Mouse (Mus musculus): Measurements from ENCODE around the gene Scgb1b17. TPM values are rescaled to one million over a fixed set of nuclear protein-coding genes. Genes with fewer than 3 reads are reported as not detected.
"Not testable (repeated sequence)": the region's sequence is repeated elsewhere in the genome, so short reads cannot be mapped to it uniquely, and the experiment has no call there.

Gene Scgb1b17
- not detected in 2 replicates for polyA plus RNA-seq (2015; fragmentation: Nextera tagmentation; extraction: Ambion mirVana)

DNA sequence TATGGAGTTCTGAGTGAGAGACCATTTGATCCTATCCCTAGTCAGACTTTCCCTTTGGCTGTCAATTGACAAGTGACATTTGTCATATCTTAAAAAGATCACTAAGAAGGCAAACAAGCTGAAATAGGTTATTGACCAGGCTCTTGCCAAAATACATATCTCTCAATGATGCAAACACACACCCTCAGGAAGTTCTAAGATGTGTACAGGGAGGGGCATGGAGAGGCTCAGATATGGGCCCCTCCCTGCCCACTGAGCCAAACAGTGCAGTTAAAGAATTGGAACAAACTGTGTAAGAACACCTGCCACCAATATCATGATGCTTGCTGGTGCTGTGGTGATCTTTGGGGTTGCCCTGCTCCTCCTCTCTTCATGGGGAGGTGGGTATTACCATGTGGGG lies at the start of gene Scgb1b17:
Gene Scgb1b17, plus strand, starts transcription at position 301 of the 400 bp plus-strand sequence.
- H3K9ac ChIP-seq (replicated peaks; ENCODE audit: low read length); H3K4me2 ChIP-seq (replicated peaks; ENCODE audit: low read depth, low read length); H3K27me3 ChIP-seq (ENCODE audit: insufficient read depth, low read length); H3K27ac ChIP-seq (ENCODE audit: low read length); H3K36me3 ChIP-seq (ENCODE audit: insufficient read depth, low read length); ATAC-seq (ENCODE audit: low FRiP score, low TSS enrichment); H3K4me3 ChIP-seq (ENCODE audit: low read length); H3K4me1 ChIP-seq (ENCODE audit: insufficient read depth, low read length); H3K9me3 ChIP-seq (ENCODE audit: low read length): not testable (repeated sequence)

- not testable (repeated sequence) for H3K27me3 ChIP-seq (ENCODE audit: insufficient read depth, low read length); H3K27ac ChIP-seq (ENCODE audit: low read length); H3K4me2 ChIP-seq (replicated peaks; ENCODE audit: low read depth, low read length); H3K9ac ChIP-seq (replicated peaks; ENCODE audit: low read length); H3K36me3 ChIP-seq (ENCODE audit: insufficient read depth, low read length); H3K9me3 ChIP-seq (ENCODE audit: low read length); H3K4me1 ChIP-seq (ENCODE audit: insufficient read depth, low read length); ATAC-seq (ENCODE audit: low FRiP score, low TSS enrichment); H3K4me3 ChIP-seq (ENCODE audit: low read length)
These were observed 6.8 kb upstream of the Scgb1b17 start, which contains the start of gene Scgb2b17 for GRCm38 (mm10) chr7:33056461-33056860. Gene Scgb2b17 (minus strand): TSS chr7:33056561.

Other genes starting within 250 kb of the Scgb1b17 start
- not detected in 2 replicates for gene Scgb2b15, start 233.8 kb upstream of the Scgb1b17 start, polyA plus RNA-seq (2015; fragmentation: Nextera tagmentation; extraction: Ambion mirVana)
- gene Scgb1b15, start 226.9 kb upstream of the Scgb1b17 start, polyA plus RNA-seq (2015; fragmentation: Nextera tagmentation; extraction: Ambion mirVana): not detected in 2 replicates
- gene Scgb2b17, start 6.9 kb upstream of the Scgb1b17 start, polyA plus RNA-seq (2015; fragmentation: Nextera tagmentation; extraction: Ambion mirVana): not detected in 2 replicates
- gene Scgb2b18, start 110.4 kb downstream of the Scgb1b17 start, polyA plus RNA-seq (2015; fragmentation: Nextera tagmentation; extraction: Ambion mirVana): not detected in 2 replicates
- not detected in 2 replicates for gene Scgb1b18, start 122.1 kb downstream of the Scgb1b17 start, polyA plus RNA-seq (2015; fragmentation: Nextera tagmentation; extraction: Ambion mirVana)
- gene Scgb2b19, start 216.9 kb downstream of the Scgb1b17 start, polyA plus RNA-seq (2015; fragmentation: Nextera tagmentation; extraction: Ambion mirVana): not detected in 2 replicates
- gene Scgb1b19, start 223.8 kb downstream of the Scgb1b17 start, polyA plus RNA-seq (2015; fragmentation: Nextera tagmentation; extraction: Ambion mirVana): not detected in 2 replicates